Mouse (Mus musculus) right cerebral cortex, postnatal 25 days (tissue): ENCODE measurements around the gene Efemp2.
A peak's percentile ranks its signal among the peaks of the same experiment; 100 is the strongest.

ENCODE experiments used
- DNase-seq: peaks from one replicate; pipeline ENCODE4 v3.0.0; 2022

The Efemp2 gene

GRCm38 (mm10) chr19:5473720-5474119 lies at the start of gene Efemp2:
Efemp2 (plus strand) TSS chr19:5473954.
- peak; percentile 69 for DNase-seq

GRCm38 (mm10) chr19:5424092-5424781 lies 49.5 kb upstream of the Efemp2 start:
- DNase-seq = peak; percentile 71

- DNase-seq = peak; percentile 91
Observed at GRCm38 (mm10) chr19:5424782-5425741, 48.7 kb upstream of the Efemp2 start, which contains the start of the genes Drap1 and AI837181. Drap1 (minus strand) TSS chr19:5424979. AI837181 (plus strand) TSS chr19:5425144.

GRCm38 (mm10) chr19:5425906-5426565 lies 47.7 kb upstream of the Efemp2 start:
- DNase-seq = no peak

DNA sequence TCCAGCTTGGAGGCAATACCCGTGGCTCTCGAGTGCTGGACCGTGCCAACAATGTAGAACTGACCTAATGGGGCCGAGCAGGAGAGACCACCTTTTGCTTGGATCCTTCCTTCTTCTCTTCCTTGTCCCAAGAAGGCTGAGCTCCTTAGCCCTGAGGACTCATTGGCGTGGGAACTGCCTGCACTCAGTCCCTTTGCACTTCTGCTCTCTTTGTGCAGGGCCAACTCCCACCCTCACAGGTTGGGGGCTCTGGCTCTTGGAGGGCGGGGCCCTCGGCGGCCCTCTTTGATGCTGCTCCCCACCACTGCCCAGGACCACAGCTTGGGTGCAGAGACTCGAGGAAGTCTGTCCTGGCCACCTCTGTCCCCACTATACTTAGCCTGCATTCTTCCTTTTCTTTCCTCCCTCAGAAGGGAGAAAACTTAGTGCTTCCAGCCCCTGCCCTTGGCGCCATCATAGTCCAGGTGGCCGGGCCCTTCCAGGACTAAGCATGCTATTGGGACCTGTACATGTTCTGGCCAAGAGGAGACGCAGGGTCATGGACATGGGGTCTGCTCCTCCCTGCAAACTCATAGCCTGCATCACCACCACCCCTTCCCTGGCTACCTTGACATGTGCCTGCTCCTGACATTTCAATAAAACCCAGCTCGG lies 47.0 kb upstream of the Efemp2 start:
- DNase-seq = no peak

GRCm38 (mm10) chr19:5428083-5428482 lies 45.7 kb upstream of the Efemp2 start:
- no peak for DNase-seq

DNA sequence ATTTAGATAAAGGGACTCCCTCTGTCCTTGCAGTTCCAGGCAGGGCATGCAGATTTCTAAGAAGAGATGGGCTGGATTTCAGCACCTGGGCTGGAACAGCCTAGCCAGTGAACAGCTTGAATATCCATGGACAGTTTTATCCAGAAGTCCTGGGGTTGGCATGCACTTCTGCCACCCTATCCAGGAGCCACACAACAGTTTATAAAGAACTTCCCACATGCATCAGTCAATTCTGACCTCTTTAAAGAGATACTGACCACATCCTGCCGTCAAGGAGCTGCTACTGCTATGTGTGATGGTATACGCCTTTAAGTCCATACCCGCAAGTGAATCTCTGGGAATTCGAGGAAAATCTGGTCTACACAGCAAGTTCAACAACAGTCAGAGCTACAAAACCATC lies 44.5 kb upstream of the Efemp2 start:
- DNase-seq = no peak

DNA sequence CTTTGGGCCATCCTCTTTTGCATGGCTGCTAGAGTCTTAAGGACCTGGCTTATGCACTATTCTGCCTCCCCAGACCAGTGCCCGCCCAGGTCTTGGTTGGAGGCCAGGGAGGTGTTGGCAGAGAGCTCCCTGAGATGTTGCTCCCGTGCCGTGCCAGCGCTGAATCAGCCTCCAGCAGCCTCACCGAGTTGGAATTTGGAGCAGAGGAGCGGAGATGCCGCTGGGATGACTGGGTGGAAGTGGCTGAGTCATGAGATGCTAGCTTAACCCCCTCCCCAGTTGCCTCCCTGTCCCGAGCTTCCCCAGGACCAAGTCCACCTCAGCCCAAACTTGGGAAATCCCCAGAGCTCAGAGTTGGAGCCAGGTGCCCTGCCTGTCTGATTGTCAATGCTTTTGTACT lies 43.9 kb upstream of the Efemp2 start:
- DNase-seq = peak; percentile 19

DNA sequence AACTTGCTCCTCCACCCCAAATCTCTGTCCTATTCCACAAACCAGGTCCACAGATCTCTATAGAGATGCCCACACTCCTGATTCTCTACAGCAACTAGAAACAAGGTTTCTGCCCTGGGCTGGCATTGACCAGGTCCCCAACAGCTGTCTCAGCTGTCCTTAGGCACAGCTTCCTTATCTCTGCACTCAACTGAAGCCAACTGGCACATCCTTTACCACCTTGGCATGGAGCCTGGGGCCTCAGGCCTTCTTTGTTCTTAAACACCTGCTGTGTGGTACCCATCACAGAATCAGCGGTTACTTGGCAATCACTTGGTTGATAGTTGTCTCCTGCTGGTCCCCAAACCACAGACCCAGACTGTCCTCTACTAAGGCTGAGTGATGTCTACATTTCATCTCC lies 43.3 kb upstream of the Efemp2 start:
- no peak for DNase-seq

- DNase-seq = no peak
Observed at GRCm38 (mm10) chr19:5431911-5432464, 41.8 kb upstream of the Efemp2 start.

- no peak for DNase-seq
Observed at GRCm38 (mm10) chr19:5432992-5433852, 40.5 kb upstream of the Efemp2 start.

DNA sequence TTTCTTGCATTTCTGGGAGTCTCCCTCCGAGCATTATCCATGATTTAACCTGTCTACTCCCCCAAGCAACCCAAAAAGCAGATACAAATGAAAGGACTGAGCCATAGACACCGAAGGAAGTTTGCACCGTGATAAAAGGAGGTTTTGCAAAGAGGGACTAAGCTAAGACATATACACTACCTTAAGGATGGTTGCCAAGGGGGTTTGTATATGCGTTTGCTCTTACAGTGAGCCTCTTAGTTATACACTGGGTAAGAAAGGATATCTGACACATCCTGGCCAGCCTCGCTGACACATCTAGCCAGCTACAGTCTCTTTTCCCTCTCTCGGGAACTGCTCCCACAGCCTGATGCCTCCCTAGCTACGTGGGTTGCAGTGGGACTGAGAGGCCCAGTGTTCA lies 39.8 kb upstream of the Efemp2 start:
- DNase-seq = no peak

GRCm38 (mm10) chr19:5444371-5444908 lies 29.3 kb upstream of the Efemp2 start:
- DNase-seq = no peak

DNA sequence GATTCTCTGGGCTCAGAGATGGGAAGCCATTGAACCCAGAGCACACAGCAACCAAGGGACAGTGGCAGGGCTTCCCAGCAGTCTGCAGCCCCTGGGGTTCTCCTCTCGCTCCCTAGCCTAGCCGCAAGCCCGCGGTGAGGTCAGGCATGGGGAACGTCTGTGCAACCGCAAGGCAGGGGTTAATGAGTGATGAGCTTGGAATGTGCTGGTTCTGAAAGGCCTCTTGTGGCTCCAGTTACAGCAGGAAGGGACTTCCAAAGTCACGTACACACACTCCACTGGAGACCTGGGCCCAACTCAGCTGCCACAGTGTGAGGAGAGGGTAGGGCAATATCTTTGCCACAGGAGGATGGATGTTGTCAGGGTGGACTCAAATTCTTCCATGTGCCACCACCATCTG lies 28.8 kb upstream of the Efemp2 start:
- no peak for DNase-seq

DNA sequence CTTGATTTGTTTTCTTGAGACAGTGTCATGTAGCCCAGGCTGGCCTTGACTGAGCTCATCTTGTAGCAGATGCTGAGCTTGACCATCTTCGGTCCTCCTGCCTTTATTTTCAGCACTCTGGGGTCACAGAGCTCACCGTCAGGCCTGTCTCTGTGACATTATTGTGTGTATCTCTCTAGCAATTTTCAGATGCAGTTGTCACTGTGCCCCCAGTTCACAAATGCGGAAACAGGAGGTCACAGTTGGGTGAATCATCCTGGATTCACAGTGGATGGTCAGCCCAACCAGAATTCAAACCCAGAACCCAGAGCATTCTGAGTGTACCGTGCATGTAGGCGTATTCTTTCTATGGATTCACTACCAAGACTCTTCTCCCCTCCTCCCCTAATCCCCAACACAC lies 28.0 kb upstream of the Efemp2 start:
- no peak for DNase-seq

DNA sequence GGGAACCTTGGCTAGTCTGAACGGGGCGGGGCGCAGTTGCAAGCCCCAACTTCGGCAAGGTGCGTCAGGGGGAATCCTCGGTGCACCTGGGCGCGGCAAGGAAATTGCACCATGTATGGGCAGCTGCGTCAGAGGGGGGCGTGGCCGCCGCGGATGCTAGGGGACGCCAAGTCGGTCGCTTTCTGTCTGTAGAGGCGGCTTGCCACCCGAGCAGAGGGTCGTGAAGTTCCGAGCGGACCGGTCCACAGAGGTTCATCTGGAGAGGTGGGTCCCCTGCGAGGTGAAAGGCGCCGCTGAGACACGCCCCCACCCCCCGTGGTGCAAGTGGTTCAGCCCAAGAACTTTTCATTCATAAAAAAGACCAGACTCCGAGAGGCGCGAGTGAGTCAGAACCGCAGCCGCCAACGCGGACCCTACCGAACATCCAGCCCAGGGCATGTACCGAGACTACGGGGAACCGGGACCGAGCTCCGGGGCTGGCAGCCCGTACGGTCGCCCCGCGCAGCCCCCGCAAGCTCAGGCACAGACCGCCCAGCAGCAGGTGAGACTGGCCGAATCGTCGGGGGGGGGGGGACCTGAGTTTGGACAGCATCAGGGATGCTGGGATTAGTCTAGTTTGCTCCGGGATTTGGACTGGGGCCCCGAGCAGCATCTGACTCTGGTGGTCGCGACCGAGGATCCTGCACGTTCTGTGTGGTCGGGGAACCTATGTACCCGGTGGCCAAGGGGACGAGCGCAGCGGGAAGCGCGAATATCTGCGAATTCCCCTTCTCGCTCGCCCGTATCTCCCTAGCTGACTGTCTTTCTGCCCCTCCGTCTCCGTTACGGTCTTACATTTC lies 26.0 kb upstream of the Efemp2 start, which contains the start of gene Fosl1:
TSS of gene Fosl1 (plus strand) at position 33 of the 839 bp plus-strand sequence.
- DNase-seq = peak; percentile 74

DNA sequence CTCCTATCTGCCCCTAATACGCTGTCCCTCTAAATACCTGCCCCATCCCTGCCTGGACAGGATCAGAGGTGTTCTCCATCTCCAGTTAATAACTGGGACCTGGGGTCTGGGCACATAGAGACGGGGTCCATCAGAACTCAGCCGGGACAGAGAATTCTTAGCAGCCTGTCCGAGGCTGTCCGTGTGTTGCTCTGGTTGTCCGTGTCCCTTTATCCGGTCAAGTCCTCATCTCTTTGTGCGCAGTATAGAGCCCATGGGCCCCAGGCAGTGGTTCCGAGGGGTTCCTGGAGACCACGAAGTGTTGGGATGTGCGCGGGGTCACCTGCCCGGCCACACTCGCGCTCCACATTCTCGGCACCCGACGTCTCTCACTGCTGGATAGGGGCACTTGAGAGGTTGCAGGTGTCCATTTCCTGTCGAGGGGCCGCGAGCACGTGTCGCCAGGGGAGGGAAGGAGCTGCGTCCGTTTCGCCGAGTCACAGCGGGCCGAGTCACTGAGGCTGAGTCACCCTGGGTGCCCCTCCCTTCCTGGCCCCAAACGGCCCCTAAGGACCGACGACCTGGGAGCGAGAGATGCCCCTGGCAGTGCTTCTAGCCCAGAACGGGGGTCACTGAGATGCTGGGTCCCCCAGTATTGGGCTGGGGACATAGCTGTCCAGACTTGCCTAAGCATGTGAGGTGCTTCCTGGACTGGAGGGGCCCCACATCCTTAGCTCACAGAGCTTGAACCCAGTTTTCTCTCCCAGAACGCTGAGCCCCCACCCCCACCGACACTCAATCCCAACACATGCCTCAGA lies 25.2 kb upstream of the Efemp2 start:
- DNase-seq = no peak

DNA sequence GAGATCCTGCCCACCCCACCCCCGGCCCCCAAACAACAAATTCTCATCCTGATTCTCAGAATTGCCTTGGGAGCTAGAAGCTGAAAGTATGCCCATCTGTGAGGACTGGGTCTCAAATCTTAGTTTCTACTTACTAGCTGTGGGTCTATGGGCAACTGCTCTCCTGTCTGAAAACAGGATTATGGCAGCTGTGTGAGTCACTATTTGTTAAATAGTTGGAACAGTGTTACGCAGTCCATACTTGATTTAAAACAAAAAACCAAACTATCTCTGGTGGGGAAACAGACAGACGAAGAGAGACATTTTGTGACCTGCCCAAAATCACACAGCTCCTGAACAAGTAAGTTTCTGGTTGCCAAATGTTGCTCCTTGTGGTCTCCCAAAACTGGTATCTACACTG lies 24.1 kb upstream of the Efemp2 start:
- DNase-seq = no peak

- no peak for DNase-seq
Observed at GRCm38 (mm10) chr19:5451766-5452165, 22.0 kb upstream of the Efemp2 start.
